Mouse (Mus musculus): ENCODE results near the gene Olfr728.

- TF ChIP-seq CTCF (IDR thresholded peaks at IDR 0.05; ENCODE audit: low read depth, low read length) (no peak), GATA1 (IDR thresholded peaks at IDR 0.05; ENCODE audit: borderline replicate concordance, low read length) (no peak)
Observed at GRCm38 (mm10) chr14:50152810-50153209, 10.3 kb upstream of the Olfr728 start, which contains the start of gene Olfr729.

Data from G1E (cell line).